In the genomic region with DNA sequence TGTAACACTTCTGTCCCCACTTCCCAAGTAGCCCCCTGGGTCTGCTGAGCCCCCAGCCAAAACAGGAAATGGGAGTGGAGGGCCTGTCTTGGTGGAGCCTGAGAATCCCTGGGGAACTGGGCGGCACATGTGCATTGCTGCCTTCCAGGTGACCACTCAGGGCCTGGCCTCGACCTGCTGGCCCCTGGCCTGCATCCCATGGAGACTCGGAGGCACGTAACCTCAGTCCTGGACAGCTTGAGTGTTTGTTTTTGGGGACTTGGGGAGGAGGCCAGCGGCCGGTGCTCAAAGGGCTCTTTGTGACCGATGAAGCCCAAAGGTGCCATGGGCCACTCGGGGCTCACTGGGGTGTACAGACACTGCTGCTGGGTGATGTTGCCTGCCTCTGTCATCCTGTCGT, we compare ENCODE assay signal across 11 mouse cellular contexts. TPM values are rescaled to one million over a fixed set of nuclear protein-coding genes. Genes with fewer than 3 reads are reported as not detected.
DNase-seq lines count a peak whose midpoint lies in the region; ATAC-seq and TF ChIP-seq lines count a peak whose summit lies in the region.
"Had no signal": no experiment of that assay in that cellular context is flagged by ENCODE, and none has a peak within 500 bp of the region (broad histone marks: within the 10 kb centered on the region; RNA-seq: fewer than 3 reads in every experiment).

No protein-coding gene starts in this region.

- no peak for TF ChIP-seq CTCF in lung, adult 2 months (IDR thresholded peaks at IDR 0.05; ENCODE audit: insufficient read depth, low read length)

- H3K36me3 ChIP-seq in heart, embryonic 14.5 days (ENCODE audit: control insufficient read depth, insufficient read depth, low read length), result 0 out of 2 replicates have a peak, but pooled peaks cover 1% of the 10 kb centered on the region
- no peaks in the 10 kb centered on the region; the same call in 1 of the 2 replicates for H3K36me3 ChIP-seq in forebrain, embryonic 14.5 days (ENCODE audit: control insufficient read depth, insufficient read depth, low read length)
- H3K36me3 ChIP-seq: embryonic facial prominence, embryonic 15.5 days had no signal

- no peak for ATAC-seq in heart, embryonic 14.5 days (ENCODE audit: insufficient number of reproducible peaks, insufficient read depth, low FRiP score, low read depth)
- ATAC-seq in forebrain, embryonic 14.5 days, result no peak

- 61% methylated on average over 9 of the region's 9 CpGs for WGBS in heart, embryonic 14.5 days
- 80% methylated on average over 9 of the region's 9 CpGs for WGBS in forebrain, embryonic 14.5 days
- 57% methylated on average over 9 of the region's 9 CpGs for WGBS in lung, adult 2 months

- peak overlapping the region; percentile 52 for H3K9ac ChIP-seq in heart, embryonic 14.5 days (ENCODE audit: low read length)
- peak overlapping the region; percentile 49 for H3K9ac ChIP-seq in forebrain, embryonic 14.5 days (ENCODE audit: low read length)
- H3K9ac ChIP-seq: embryonic facial prominence, embryonic 15.5 days had no signal

- no peak overlapping the region for H3K4me2 ChIP-seq in heart, embryonic 14.5 days (ENCODE audit: low read length)
- H3K4me2 ChIP-seq in forebrain, embryonic 14.5 days (ENCODE audit: low read length), result peak overlapping the region; percentile 30; the same call in 1 of the 2 replicates
- H3K4me2 ChIP-seq: embryonic facial prominence, embryonic 15.5 days had no signal

- no peak for TF ChIP-seq POLR2A in lung, adult 2 months (IDR thresholded peaks at IDR 0.05; ENCODE audit: borderline replicate concordance, extremely low read depth, low read depth, low read length)

- H3K4me1 ChIP-seq in heart, embryonic 14.5 days (ENCODE audit: control insufficient read depth in 2 of 2, insufficient read depth in 2 of 2, low read length in 2 of 2), result peaks cover 71 to 92% of the 10 kb centered on the region in 2 experiments
- H3K4me1 ChIP-seq in forebrain, embryonic 14.5 days (ENCODE audit: control insufficient read depth, insufficient read depth, low read length), result peaks cover 74% of the 10 kb centered on the region
- peaks cover 22% of the 10 kb centered on the region for H3K4me1 ChIP-seq in lung, adult 2 months (ENCODE audit: control insufficient read depth, insufficient read depth, low read length)

- DNase-seq in heart, postnatal 36 days, result no peak
- peak; percentile 38 for DNase-seq in MN1 (ENCODE audit: low spot score)
- DNase-seq in forebrain, embryonic 14.5 days (ENCODE audit: low spot score), result no peak
- peak; percentile 60 for DNase-seq in lung, adult 2 months
- DNase-seq in ovary, postnatal 14 days (ENCODE audit: low spot score), result no peak
- no peak for DNase-seq in B cell, adult 2 months
- DNase-seq in spleen, adult 18-20 months, result no peak
- DNase-seq: kidney, adult 11 months; retina, postnatal 1 day had no signal

- peak overlapping the region in 1 of 2 experiments; percentile 88; a peak in 1 of 4 replicates for H3K27ac ChIP-seq in heart, embryonic 14.5 days (replicated peaks in 1 of 2; ENCODE audit: control insufficient read depth in 1 of 2, insufficient read depth in 1 of 2, low read depth in 2 of 2, low read length in 2 of 2)
- H3K27ac ChIP-seq in forebrain, embryonic 14.5 days (ENCODE audit: low read depth, low read length), result peak overlapping the region; percentile 88
- H3K27ac ChIP-seq: embryonic facial prominence, embryonic 15.5 days had no signal

- no peaks in the 10 kb centered on the region for H3K27me3 ChIP-seq in heart, embryonic 14.5 days (ENCODE audit: control insufficient read depth, insufficient read depth, low read length)
- H3K27me3 ChIP-seq in forebrain, embryonic 14.5 days (replicated peaks; ENCODE audit: control insufficient read depth, insufficient read depth, low read length), result no peaks in the 10 kb centered on the region
- H3K27me3 ChIP-seq: embryonic facial prominence, embryonic 15.5 days had no signal

- H3K4me3 ChIP-seq in heart, embryonic 14.5 days (ENCODE audit: control insufficient read depth in 1 of 2, insufficient read depth in 1 of 2, low read depth in 1 of 2, low read length in 2 of 2), result no peak overlapping the region
- no peak overlapping the region for H3K4me3 ChIP-seq in forebrain, embryonic 14.5 days (ENCODE audit: low read depth, low read length)
- H3K4me3 ChIP-seq in lung, adult 2 months (replicated peaks; ENCODE audit: extremely low read depth, low read depth, low read length), result no peak overlapping the region
- H3K4me3 ChIP-seq: embryonic facial prominence, embryonic 15.5 days had no signal

- intact Hi-C loops in heart, postnatal 36 days (cut with DNase I), result no loop called here

- H3K9me3 ChIP-seq in heart, embryonic 14.5 days (ENCODE audit: control insufficient read depth, low read length), result no peaks in the 10 kb centered on the region
- H3K9me3 ChIP-seq in forebrain, embryonic 14.5 days (replicated peaks; ENCODE audit: control insufficient read depth, low read length), result no peaks in the 10 kb centered on the region
- H3K9me3 ChIP-seq: embryonic facial prominence, embryonic 15.5 days had no signal

RNA-seq across cellular contexts. Expression of gene Gins2, which starts 41.5 kb away (rescaled TPM):
- 51.1 and 60.6 TPM in 2 replicates for polyA plus RNA-seq in heart, embryonic 14.5 days (2014; fragmentation: Nextera tagmentation; extraction: Ambion mirVana)
- total RNA-seq in heart, postnatal 36 days (2021), result 1 to 10 TPM in 1 of 2 experiments, under 1 TPM in 1; 0.86 to 1.7 TPM
- 33.4 and 44.1 TPM in 2 replicates for polyA plus RNA-seq in forebrain, embryonic 14.5 days (2014; fragmentation: Nextera tagmentation; extraction: Ambion mirVana)
- 4.4 and 4.5 TPM in 2 replicates for polyA plus RNA-seq in lung, adult 2 months (2012; rRNA removed)

Comparison
In these comparisons a context has a peak if more than half of its experiments do, and no peak if none do; other contexts are left out.
1. DNase-seq: peak in MN1 (single experiment) and lung, adult 2 months (single experiment); none in heart, postnatal 36 days (0 of 2), forebrain, embryonic 14.5 days (single experiment), ovary, postnatal 14 days (single experiment), B cell, adult 2 months (0 of 2) and spleen, adult 18-20 months (0 of 2).